Mouse (Mus musculus) C2C12 (cell line): ENCODE measurements around the gene Tanc2.

ENCODE experiments used
- CTCF ChIP-seq: IDR thresholded peaks from one replicate; pipeline ENCODE4 v1.5.1; 2011; ENCODE audit not compliant: control insufficient read depth, insufficient read depth, insufficient read length
- FOSL1 ChIP-seq: IDR thresholded peaks from one replicate; pipeline ENCODE4 v1.8.0; 2011; ENCODE audit warnings: mild to moderate bottlenecking, low read length; ENCODE audit not compliant: poor library complexity, insufficient read depth, severe bottlenecking
- MAX ChIP-seq: IDR thresholded peaks from one replicate; pipeline ENCODE4 v1.6.1; 2011; ENCODE audit warnings: mild to moderate bottlenecking, control low read depth
- MYOD1 ChIP-seq: IDR thresholded peaks from one replicate; pipeline ENCODE4 v1.6.1; 2011; ENCODE audit warnings: low read depth; ENCODE audit not compliant: control insufficient read depth, insufficient read length
- USF1 ChIP-seq: IDR thresholded peaks from one replicate; pipeline ENCODE4 v1.6.1; 2011; ENCODE audit warnings: low read depth, mild to moderate bottlenecking, control low read depth, moderate library complexity

- TF ChIP-seq CTCF (no peak), USF1 (no peak), MYOD1 (no peak), MAX (peak; percentile 57), FOSL1 (peak; percentile 100)
These were observed 233.5 kb downstream of the Tanc2 start for GRCm38 (mm10) chr11:105823246-105823645.
